Comparison of ENCODE assay signal across 9 mouse cellular contexts in genomic region chr3:149594470-149594869, GRCm38 (mm10).
DNase-seq lines count a peak whose midpoint lies in the region; ATAC-seq lines count a peak whose summit lies in the region.
"Had no signal": no experiment of that assay in that cellular context is flagged by ENCODE, and none has a peak within 500 bp of the region (broad histone marks: within the 10 kb centered on the region; RNA-seq: fewer than 3 reads in every experiment).

No protein-coding gene starts in this region.

- H3K9ac ChIP-seq in hindbrain, embryonic 13.5 days = no peak overlapping the region
- H3K9ac ChIP-seq: liver, embryonic 13.5 days had no signal

- H3K9me3 ChIP-seq in hindbrain, embryonic 13.5 days = no peaks in the 10 kb centered on the region
- H3K9me3 ChIP-seq: liver, embryonic 13.5 days had no signal

- H3K27me3 ChIP-seq in hindbrain, embryonic 13.5 days = no peaks in the 10 kb centered on the region
- H3K27me3 ChIP-seq: liver, embryonic 13.5 days had no signal

- no peak for ATAC-seq in hindbrain, embryonic 13.5 days (ENCODE audit: low FRiP score)

- H3K4me1 ChIP-seq in hindbrain, embryonic 13.5 days (replicated peaks) = no peaks in the 10 kb centered on the region
- H3K4me1 ChIP-seq: liver, embryonic 13.5 days had no signal

- no peak overlapping the region for H3K27ac ChIP-seq in hindbrain, embryonic 13.5 days
- H3K27ac ChIP-seq: liver, embryonic 13.5 days had no signal

- no peak overlapping the region for H3K4me2 ChIP-seq in hindbrain, embryonic 13.5 days
- H3K4me2 ChIP-seq: liver, embryonic 13.5 days had no signal

- no peaks in the 10 kb centered on the region for H3K36me3 ChIP-seq in hindbrain, embryonic 13.5 days
- H3K36me3 ChIP-seq: liver, embryonic 13.5 days had no signal

- intact Hi-C loops in heart, postnatal 10 days (cut with DNase I) = no loop called here
- intact Hi-C loops in left cerebral cortex, postnatal 25 days (cut with DNase I) = no loop called here

- DNase-seq in heart, postnatal 10 days = peak; percentile 12 to 25
- DNase-seq in heart, adult 9 months (ENCODE audit: low spot score in 2 of 2) = no peak
- DNase-seq in 3T3-L1 (ENCODE audit: low read depth, low spot score) = peak; percentile 9
- DNase-seq in NIH3T3 (ENCODE audit: low read depth) = peak; percentile 45
- DNase-seq in kidney, postnatal 14 days = peak; percentile 8
- DNase-seq in left cerebral cortex, postnatal 25 days (ENCODE audit: low spot score in 2 of 2) = no peak
- no peak for DNase-seq in spleen, postnatal 14 days (ENCODE audit: low spot score in 2 of 2)
- DNase-seq: liver, embryonic 13.5 days had no signal

- WGBS in hindbrain, embryonic 13.5 days = 74% methylated on average over 4 of the region's 4 CpGs

- H3K4me3 ChIP-seq in hindbrain, embryonic 13.5 days = no peak overlapping the region
- H3K4me3 ChIP-seq: liver, embryonic 13.5 days had no signal

Comparison
In these comparisons a context has a peak if more than half of its experiments do, and no peak if none do; other contexts are left out.
1. DNase-seq: peak in heart, postnatal 10 days (2 of 2), 3T3-L1 (single experiment), NIH3T3 (single experiment) and kidney, postnatal 14 days (single experiment); none in heart, adult 9 months (0 of 2), left cerebral cortex, postnatal 25 days (0 of 2) and spleen, postnatal 14 days (0 of 2).